30 mouse cellular contexts compared by ENCODE assay signal in genomic region chr17:45217126-45217525, GRCm38 (mm10).
DNase-seq lines count a peak whose midpoint lies in the region; ATAC-seq and TF ChIP-seq lines count a peak whose summit lies in the region.
"Had no signal": no experiment of that assay in that cellular context is flagged by ENCODE, and none has a peak within 500 bp of the region (broad histone marks: within the 10 kb centered on the region; RNA-seq: fewer than 3 reads in every experiment).

No protein-coding gene starts in this region.

- peak; percentile 57 for DNase-seq in 416B (ENCODE audit: low read depth)
- DNase-seq in CD4-positive, CD25-positive, alpha-beta regulatory T cell, adult 2 months (ENCODE audit: low read depth, low spot score): peak; percentile 29
- DNase-seq in gastrocnemius, adult 8-10 months (ENCODE audit: low spot score in 2 of 2): no peak
- no peak for DNase-seq in kidney, adult 2 months
- DNase-seq: adrenal gland, postnatal 10 days; adrenal gland, postnatal 36 days; cerebellum, adult 2 months; cerebellum, adult 9-11 months; cerebellum, postnatal 25 days; embryo, embryonic 11 days; gastrocnemius, postnatal 10 days; gastrocnemius, postnatal 36 days; heart, postnatal 10 days; heart, postnatal 36 days had no signal

- 92% methylated on average over 5 of the region's 5 CpGs for WGBS in intestine, embryonic 16.5 days
- 91% methylated on average over 5 of the region's 5 CpGs for WGBS in kidney, adult 2 months

- peaks cover 19% of the 10 kb centered on the region for H3K4me1 ChIP-seq in megakaryocyte, embryonic 14.5 days
- H3K4me1 ChIP-seq in intestine, embryonic 16.5 days (ENCODE audit: control insufficient read depth, insufficient read depth, low read length): no peaks in the 10 kb centered on the region
- no peaks in the 10 kb centered on the region for H3K4me1 ChIP-seq in kidney, adult 2 months (ENCODE audit: control insufficient read depth, insufficient read depth, low read length)
- H3K4me1 ChIP-seq: forebrain, embryonic 15.5 days had no signal

- H3K27me3 ChIP-seq in megakaryocyte, embryonic 14.5 days (replicated peaks): peaks cover 75% of the 10 kb centered on the region
- no peaks in the 10 kb centered on the region for H3K27me3 ChIP-seq in intestine, embryonic 16.5 days (replicated peaks; ENCODE audit: control insufficient read depth, insufficient read depth, low read length)
- no peaks in the 10 kb centered on the region for H3K27me3 ChIP-seq in kidney, adult 2 months (replicated peaks; ENCODE audit: control insufficient read depth, insufficient read depth, low read length)
- H3K27me3 ChIP-seq: forebrain, embryonic 12.5 days; forebrain, embryonic 15.5 days; heart, embryonic 12.5 days; heart, embryonic 15.5 days; hindbrain, embryonic 13.5 days had no signal

- no peak overlapping the region for H3K4me2 ChIP-seq in intestine, embryonic 16.5 days (ENCODE audit: low read depth, low read length)
- H3K4me2 ChIP-seq: embryonic facial prominence, embryonic 13.5 days; forebrain, embryonic 12.5 days; forebrain, embryonic 15.5 days; heart, embryonic 12.5 days; heart, embryonic 15.5 days; hindbrain, embryonic 13.5 days had no signal

- H3K4me3 ChIP-seq in megakaryocyte, embryonic 14.5 days (replicated peaks): peak overlapping the region; percentile 54
- H3K4me3 ChIP-seq in intestine, embryonic 16.5 days (ENCODE audit: low read length): no peak overlapping the region
- no peak overlapping the region for H3K4me3 ChIP-seq in kidney, adult 2 months (ENCODE audit: insufficient read depth, low read depth, low read length)
- H3K4me3 ChIP-seq: embryonic facial prominence, embryonic 10.5 days; embryonic facial prominence, embryonic 13.5 days; erythroblast, embryonic 14.5 days; forebrain, embryonic 12.5 days; forebrain, embryonic 15.5 days; heart, embryonic 12.5 days; heart, embryonic 15.5 days; hindbrain, embryonic 10.5 days; hindbrain, embryonic 13.5 days had no signal

- H3K27ac ChIP-seq in intestine, embryonic 16.5 days (ENCODE audit: low read length): no peak overlapping the region
- no peak overlapping the region for H3K27ac ChIP-seq in kidney, adult 2 months (ENCODE audit: insufficient read depth, low read depth, low read length)
- H3K27ac ChIP-seq: embryonic facial prominence, embryonic 10.5 days; embryonic facial prominence, embryonic 13.5 days; forebrain, embryonic 12.5 days; forebrain, embryonic 15.5 days; heart, embryonic 15.5 days; hindbrain, embryonic 10.5 days; hindbrain, embryonic 13.5 days had no signal

- no peaks in the 10 kb centered on the region for H3K36me3 ChIP-seq in megakaryocyte, embryonic 14.5 days (replicated peaks; ENCODE audit: low read length)
- H3K36me3 ChIP-seq in intestine, embryonic 16.5 days (ENCODE audit: control insufficient read depth, insufficient read depth, low read length): no peaks in the 10 kb centered on the region
- no peaks in the 10 kb centered on the region for H3K36me3 ChIP-seq in kidney, adult 2 months (ENCODE audit: control insufficient read depth, insufficient read depth, low read length)
- H3K36me3 ChIP-seq: embryonic facial prominence, embryonic 10.5 days; embryonic facial prominence, embryonic 13.5 days; forebrain, embryonic 12.5 days; forebrain, embryonic 15.5 days; heart, embryonic 12.5 days; heart, embryonic 15.5 days; hindbrain, embryonic 10.5 days; hindbrain, embryonic 13.5 days had no signal

- H3K9me3 ChIP-seq in megakaryocyte, embryonic 14.5 days: peaks cover 10% of the 10 kb centered on the region
- no peaks in the 10 kb centered on the region for H3K9me3 ChIP-seq in intestine, embryonic 16.5 days (ENCODE audit: control insufficient read depth, low read length)
- H3K9me3 ChIP-seq: embryonic facial prominence, embryonic 10.5 days; forebrain, embryonic 12.5 days; forebrain, embryonic 15.5 days; heart, embryonic 12.5 days; heart, embryonic 15.5 days; hindbrain, embryonic 10.5 days; hindbrain, embryonic 13.5 days had no signal

- TF ChIP-seq CTCF in kidney, adult 2 months (conservative IDR thresholded peaks at IDR 0.05; ENCODE audit: insufficient read depth, insufficient read length, low read depth, low read length): no peak

- ATAC-seq in megakaryocyte, adult 5-6 weeks (ENCODE audit: poor library complexity, severe bottlenecking): no peak
- ATAC-seq in common myeloid progenitor, adult 5-6 weeks (replicated peaks; ENCODE audit: low read depth, poor library complexity, severe bottlenecking): peak; percentile 28; the same call in 1 of the 2 replicates
- no peak for ATAC-seq in intestine, embryonic 16.5 days
- ATAC-seq: forebrain, embryonic 15.5 days; hindbrain, embryonic 16.5 days; inflammation-experienced regulatory T-cells, adult 6 months; intestine, postnatal 0 days had no signal

- no peak overlapping the region for H3K9ac ChIP-seq in intestine, embryonic 16.5 days (ENCODE audit: low read depth, low read length)
- H3K9ac ChIP-seq: embryonic facial prominence, embryonic 13.5 days; forebrain, embryonic 12.5 days; forebrain, embryonic 15.5 days; heart, embryonic 12.5 days; heart, embryonic 15.5 days; hindbrain, embryonic 13.5 days had no signal

- TF ChIP-seq POLR2A in kidney, adult 2 months (IDR thresholded peaks at IDR 0.05; ENCODE audit: low read depth, low read length): no peak

Comparison
In these comparisons a context has a peak if more than half of its experiments do, and no peak if none do; other contexts are left out.
1. DNase-seq: peak in 416B (single experiment) and CD4-positive, CD25-positive, alpha-beta regulatory T cell, adult 2 months (single experiment); none in gastrocnemius, adult 8-10 months (0 of 2) and kidney, adult 2 months (single experiment).